Mouse (Mus musculus): ENCODE measurements at regions not wholly inside any gene's neighbourhood (a gene's known extent, or its start where the extent isn't known, plus 50 kb on each side); places are given as distances from the start of the nearest gene placed in this dataset.
A peak's percentile ranks its signal among the peaks of the same experiment; 100 is the strongest.
"Not testable (repeated sequence)": the region's sequence is repeated elsewhere in the genome, so short reads cannot be mapped to it uniquely, and the experiment has no call there.

DNA sequence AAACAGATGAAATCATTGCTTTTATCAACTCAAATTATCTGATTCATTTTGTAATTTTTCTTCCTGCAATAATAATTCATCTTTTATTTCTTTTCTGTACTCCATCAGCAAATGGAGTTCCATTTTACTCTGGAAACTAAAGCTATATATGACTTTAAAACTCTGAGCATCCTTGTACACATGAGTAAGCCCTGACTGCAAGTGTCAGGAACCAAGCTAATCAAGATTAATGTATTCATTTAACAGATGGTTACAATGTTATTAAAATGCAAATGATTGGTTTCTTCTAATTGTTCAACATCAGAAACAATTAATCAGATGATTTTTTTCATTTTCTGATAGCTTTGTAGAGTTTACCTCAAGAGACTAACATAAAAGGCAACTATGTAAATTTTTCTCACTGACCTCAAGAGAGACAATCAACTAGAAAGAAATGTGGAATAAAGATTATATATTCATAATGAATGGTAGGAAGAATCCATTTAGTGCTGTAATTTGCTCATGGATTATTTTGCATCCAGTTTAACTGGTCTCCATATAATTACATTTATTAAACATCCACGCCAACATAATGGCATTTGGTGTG is 1064.5 kb downstream of the Basp1 start:
- no peak for DNase-seq (ENCODE audit: low read depth, low spot score)
- H3K4me1 ChIP-seq (ENCODE audit: control insufficient read depth in 2 of 2, insufficient read depth in 2 of 2, low read length in 2 of 2, poor library complexity in 1 of 2) = no peaks in the 10 kb centered on the region
- TF ChIP-seq ZC3H11A (IDR thresholded peaks at IDR 0.05; ENCODE audit: borderline replicate concordance, low read depth, low read length) (no peak), HCFC1 (IDR thresholded peaks at IDR 0.05; ENCODE audit: borderline replicate concordance, insufficient read depth, low read length) (no peak), CHD2 (IDR thresholded peaks at IDR 0.05; ENCODE audit: low read depth, low read length) (no peak), MAFK (IDR thresholded peaks at IDR 0.05; ENCODE audit: insufficient read depth, low read depth, low read length) (no peak), ZNF384 (IDR thresholded peaks at IDR 0.05; ENCODE audit: low read depth, low read length) (no peak)
- H3K9ac ChIP-seq (ENCODE audit: insufficient read depth, low read depth, low read length, poor library complexity, severe bottlenecking) = no peak overlapping the region
- H3K36me3 ChIP-seq (ENCODE audit: control insufficient read depth, insufficient read depth, low read length, poor library complexity, severe bottlenecking) = no peaks in the 10 kb centered on the region
- H3K4me3 ChIP-seq (ENCODE audit: insufficient read depth in 1 of 2, low read depth in 1 of 2, low read length in 2 of 2, poor library complexity in 1 of 2, severe bottlenecking in 1 of 2) = no peak overlapping the region
- H3K27ac ChIP-seq (ENCODE audit: insufficient read depth, low read depth, low read length, poor library complexity, severe bottlenecking) = no peak overlapping the region
- H3K9me3 ChIP-seq (ENCODE audit: control insufficient read depth, insufficient read depth, low read depth, low read length) = no peaks in the 10 kb centered on the region
- in situ Hi-C loops (cut with MboI; ENCODE audit: low sequenced_read_pairs in 2 of 2, unreplicated experiment in 2 of 2) = no loop called here

DNA sequence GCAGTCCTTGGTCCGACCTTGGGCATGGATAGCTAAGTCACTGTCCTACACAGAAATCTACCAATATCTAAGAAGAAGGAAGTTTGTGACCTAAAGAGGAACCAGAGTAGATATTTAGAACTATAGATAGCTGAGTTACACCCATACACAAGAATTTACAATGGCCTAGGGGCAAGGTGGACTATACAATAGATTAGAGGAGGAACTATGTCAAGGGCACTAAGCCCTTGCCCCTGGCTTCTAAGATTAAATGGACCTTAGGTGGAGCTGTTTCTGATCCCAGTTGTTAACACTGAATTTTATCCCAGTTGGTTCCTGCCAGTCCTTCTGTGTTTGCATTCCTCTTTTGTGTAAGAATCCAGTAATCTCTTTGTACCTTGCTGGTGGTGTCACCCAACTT is 1077.7 kb downstream of the Basp1 start:
- H3K9me3 ChIP-seq (ENCODE audit: control insufficient read depth, insufficient read depth, low read depth, low read length); H3K9ac ChIP-seq (ENCODE audit: insufficient read depth, low read depth, low read length, poor library complexity, severe bottlenecking); H3K4me3 ChIP-seq (ENCODE audit: insufficient read depth in 1 of 2, low read depth in 1 of 2, low read length in 2 of 2, poor library complexity in 1 of 2, severe bottlenecking in 1 of 2); H3K36me3 ChIP-seq (ENCODE audit: control insufficient read depth, insufficient read depth, low read length, poor library complexity, severe bottlenecking); in situ Hi-C loops (cut with MboI; ENCODE audit: low sequenced_read_pairs in 2 of 2, unreplicated experiment in 2 of 2); H3K27ac ChIP-seq (ENCODE audit: insufficient read depth, low read depth, low read length, poor library complexity, severe bottlenecking); H3K4me1 ChIP-seq (ENCODE audit: control insufficient read depth in 2 of 2, insufficient read depth in 2 of 2, low read length in 2 of 2, poor library complexity in 1 of 2): not testable (repeated sequence)
- DNase-seq (ENCODE audit: low read depth, low spot score) = peak; percentile 51

DNA sequence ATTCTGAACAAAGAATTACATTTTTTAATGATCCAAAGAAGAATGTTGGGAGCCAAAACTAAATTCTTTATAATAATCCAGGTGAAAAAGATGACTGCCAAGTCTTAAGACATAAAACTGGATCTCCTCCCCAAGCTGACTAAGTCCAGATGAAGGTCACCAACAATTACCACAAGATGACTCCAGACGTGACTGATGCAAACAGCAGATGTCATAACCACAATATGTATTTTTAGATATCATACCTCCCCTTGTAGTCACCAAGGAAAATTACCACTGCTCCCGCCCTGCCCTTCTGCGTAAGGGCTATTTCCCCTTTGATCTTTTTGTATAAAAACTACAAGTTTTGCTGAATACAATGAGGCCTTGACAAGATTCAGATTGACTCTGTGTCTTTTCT is 1110.4 kb downstream of the Basp1 start:
- DNase-seq (ENCODE audit: low read depth, low spot score); in situ Hi-C loops (cut with MboI; ENCODE audit: low sequenced_read_pairs in 2 of 2, unreplicated experiment in 2 of 2): not testable (repeated sequence)

DNA sequence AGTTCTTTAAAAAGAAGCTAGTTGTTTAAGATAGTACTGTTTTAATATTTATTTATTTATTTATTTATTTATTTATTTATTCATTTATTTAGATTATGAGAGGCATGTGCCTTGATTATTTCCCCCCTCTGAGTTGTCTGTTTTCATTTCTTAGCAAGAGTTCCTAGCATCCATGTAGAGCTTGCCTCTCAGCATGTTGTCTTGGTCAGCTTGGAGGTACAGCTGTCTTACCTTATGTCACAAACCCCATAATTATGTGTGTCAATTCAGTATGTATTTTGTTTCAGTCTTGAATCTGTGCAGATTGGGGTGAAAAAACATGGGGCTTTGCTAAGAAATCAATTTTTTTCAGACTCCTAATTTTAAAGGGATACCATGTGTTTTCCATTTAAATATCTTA is 1116.3 kb downstream of the Basp1 start:
- in situ Hi-C loops (cut with MboI; ENCODE audit: low sequenced_read_pairs in 2 of 2, unreplicated experiment in 2 of 2) = no loop called here
- no peak for TF ChIP-seq CHD2 (IDR thresholded peaks at IDR 0.05; ENCODE audit: low read depth, low read length)
- no peak for TF ChIP-seq MAFK (IDR thresholded peaks at IDR 0.05; ENCODE audit: insufficient read depth, low read depth, low read length)
- no peaks in the 10 kb centered on the region for H3K9me3 ChIP-seq (ENCODE audit: control insufficient read depth, insufficient read depth, low read depth, low read length)
- no peaks in the 10 kb centered on the region for H3K36me3 ChIP-seq (ENCODE audit: control insufficient read depth, insufficient read depth, low read length, poor library complexity, severe bottlenecking)
- H3K9ac ChIP-seq (ENCODE audit: insufficient read depth, low read depth, low read length, poor library complexity, severe bottlenecking) = no peak overlapping the region
- DNase-seq (ENCODE audit: low read depth, low spot score) = no peak
- no peak overlapping the region for H3K27ac ChIP-seq (ENCODE audit: insufficient read depth, low read depth, low read length, poor library complexity, severe bottlenecking)
- H3K4me3 ChIP-seq (ENCODE audit: insufficient read depth in 1 of 2, low read depth in 1 of 2, low read length in 2 of 2, poor library complexity in 1 of 2, severe bottlenecking in 1 of 2) = no peak overlapping the region
- H3K4me1 ChIP-seq (ENCODE audit: control insufficient read depth in 2 of 2, insufficient read depth in 2 of 2, low read length in 2 of 2, poor library complexity in 1 of 2) = no peaks in the 10 kb centered on the region

More for the DNA sequence above, 1110.4 kb downstream of the Basp1 start:
- not testable (repeated sequence) for H3K4me1 ChIP-seq (ENCODE audit: control insufficient read depth in 2 of 2, insufficient read depth in 2 of 2, low read length in 2 of 2, poor library complexity in 1 of 2); H3K36me3 ChIP-seq (ENCODE audit: control insufficient read depth, insufficient read depth, low read length, poor library complexity, severe bottlenecking); H3K4me3 ChIP-seq (ENCODE audit: insufficient read depth in 1 of 2, low read depth in 1 of 2, low read length in 2 of 2, poor library complexity in 1 of 2, severe bottlenecking in 1 of 2); H3K9ac ChIP-seq (ENCODE audit: insufficient read depth, low read depth, low read length, poor library complexity, severe bottlenecking); H3K27ac ChIP-seq (ENCODE audit: insufficient read depth, low read depth, low read length, poor library complexity, severe bottlenecking); H3K9me3 ChIP-seq (ENCODE audit: control insufficient read depth, insufficient read depth, low read depth, low read length)

DNA sequence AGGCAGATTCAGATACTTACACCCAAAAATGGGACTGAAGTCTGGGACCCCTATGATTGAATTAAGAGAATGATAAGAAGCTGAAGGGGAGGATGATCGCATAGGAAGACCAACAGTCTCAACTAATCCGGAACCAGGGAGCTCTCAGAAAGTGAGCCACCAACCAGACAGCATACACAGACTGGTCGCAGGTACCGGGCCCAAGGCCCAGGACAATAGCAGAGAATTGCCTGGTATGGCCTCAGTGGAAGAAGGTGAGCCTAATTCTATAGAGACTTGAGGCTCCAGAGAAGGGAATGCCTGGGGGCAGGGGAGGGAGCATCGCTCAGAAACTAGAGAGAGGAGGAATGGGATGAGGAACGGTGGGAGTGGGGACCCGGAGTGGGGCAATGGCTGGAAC is 1116.8 kb downstream of the Basp1 start:
- in situ Hi-C loops (cut with MboI; ENCODE audit: low sequenced_read_pairs in 2 of 2, unreplicated experiment in 2 of 2) = no loop called here
- no peak overlapping the region for H3K9ac ChIP-seq (ENCODE audit: insufficient read depth, low read depth, low read length, poor library complexity, severe bottlenecking)
- H3K9me3 ChIP-seq (ENCODE audit: control insufficient read depth, insufficient read depth, low read depth, low read length) = no peaks in the 10 kb centered on the region
- DNase-seq (ENCODE audit: low read depth, low spot score) = no peak
- no peak for TF ChIP-seq ZC3H11A (IDR thresholded peaks at IDR 0.05; ENCODE audit: borderline replicate concordance, low read depth, low read length)
- no peak for TF ChIP-seq ZNF384 (IDR thresholded peaks at IDR 0.05; ENCODE audit: low read depth, low read length)
- no peak for TF ChIP-seq MAFK (IDR thresholded peaks at IDR 0.05; ENCODE audit: insufficient read depth, low read depth, low read length)
- TF ChIP-seq HCFC1 (IDR thresholded peaks at IDR 0.05; ENCODE audit: borderline replicate concordance, insufficient read depth, low read length) = no peak
- TF ChIP-seq CHD2 (IDR thresholded peaks at IDR 0.05; ENCODE audit: low read depth, low read length) = no peak
- no peak overlapping the region for H3K27ac ChIP-seq (ENCODE audit: insufficient read depth, low read depth, low read length, poor library complexity, severe bottlenecking)
- no peak overlapping the region for H3K4me3 ChIP-seq (ENCODE audit: insufficient read depth in 1 of 2, low read depth in 1 of 2, low read length in 2 of 2, poor library complexity in 1 of 2, severe bottlenecking in 1 of 2)
- H3K4me1 ChIP-seq (ENCODE audit: control insufficient read depth in 2 of 2, insufficient read depth in 2 of 2, low read length in 2 of 2, poor library complexity in 1 of 2) = no peaks in the 10 kb centered on the region
- no peaks in the 10 kb centered on the region for H3K36me3 ChIP-seq (ENCODE audit: control insufficient read depth, insufficient read depth, low read length, poor library complexity, severe bottlenecking)
